Mouse (Mus musculus) intestine, embryonic 14.5 days (tissue): ENCODE measurements around the gene Rin3. TPM values are rescaled to one million over a fixed set of nuclear protein-coding genes. Genes with fewer than 3 reads are reported as not detected.

Experiments used
- ATAC-seq: fragments of 200-750 bp; cut with Nextera tagmentation; replicated peaks from 2 replicates; pipeline ENCODE4 v1.8.0; 2017; ENCODE audit warnings: low read depth, moderate number of reproducible peaks, moderate TSS enrichment, moderate library complexity; ENCODE audit not compliant: low FRiP score, low TSS enrichment
- DNase-seq: peaks from one replicate; pipeline ENCODE4 v3.0.0-alpha.2; 2018; ENCODE audit warnings: low spot score
- H3K27ac ChIP-seq: fragments of 300-500 bp; sonication (generic); 2 replicates; pipeline ENCODE4 v1.5.1; 2014; ENCODE audit warnings: low read depth, mild to moderate bottlenecking, control low read depth
- H3K27me3 ChIP-seq: fragments of 300-500 bp; sonication (generic); replicated peaks from 2 replicates; pipeline ENCODE4 v1.6.1; 2014; ENCODE audit warnings: low read length, control low read depth; ENCODE audit not compliant: control insufficient read depth, insufficient read depth
- H3K36me3 ChIP-seq: fragments of 300-500 bp; sonication (generic); 2 replicates; pipeline ENCODE4 v1.6.1; 2014; ENCODE audit warnings: low read length, control low read depth; ENCODE audit not compliant: control insufficient read depth, insufficient read depth
- H3K4me1 ChIP-seq: fragments of 300-500 bp; sonication (generic); replicated peaks from 2 replicates; pipeline ENCODE4 v1.6.1; 2014; ENCODE audit warnings: low read length, control low read depth, mixed read lengths; ENCODE audit not compliant: control insufficient read depth, insufficient read depth
- H3K4me2 ChIP-seq: fragments of 300-500 bp; sonication (generic); 2 replicates; pipeline ENCODE4 v1.6.1; 2014; ENCODE audit warnings: low read length
- H3K4me3 ChIP-seq: fragments of 300-500 bp; sonication (generic); 2 replicates; pipeline ENCODE4 v1.5.1; 2014; ENCODE audit warnings: low read depth, low read length, control low read depth, mixed read lengths
- H3K9ac ChIP-seq: fragments of 300-500 bp; sonication (generic); 2 replicates; pipeline ENCODE4 v1.6.1; 2014; ENCODE audit warnings: mild to moderate bottlenecking, low read length
- H3K9me3 ChIP-seq: fragments of 300-500 bp; sonication (generic); 2 replicates; pipeline ENCODE4 v1.6.1; 2016; ENCODE audit warnings: low read length, control low read depth; ENCODE audit not compliant: control insufficient read depth
- WGBS: fragments of 180-500 bp; shearing (Covaris S2); extraction: QIAGEN DNeasy Blood & Tissue Kit; methylation state at CpG from one replicate; pipeline ENCODE4 v1.1.7; 2014; 5-methylcytosine and 5-hydroxymethylcytosine counted together
- polyA plus RNA-seq: library from polyadenylated mRNA; unstranded; fragments of >200 nt; fragmentation: Nextera tagmentation; extraction: Ambion mirVana; gene quantifications from 2 replicates; pipeline ENCODE4 v1.2.1, GENCODE M21; 2014

Gene Rin3
- polyA plus RNA-seq, 1 experiment from 2014 or later, result 13.4 TPM

GRCm38 (mm10) chr12:102324156-102324885 lies 41.5 kb downstream of the Rin3 start:
- no peak for DNase-seq
- 53% methylated on average over 6 of the region's 6 CpGs for WGBS
- no peak overlapping the region for H3K4me3 ChIP-seq
- H3K27me3 ChIP-seq, result no peaks in the 10 kb centered on the region
- H3K9ac ChIP-seq, result no peak overlapping the region
- peaks cover 20% of the 10 kb centered on the region for H3K4me1 ChIP-seq
- H3K9me3 ChIP-seq, result no peaks in the 10 kb centered on the region
- H3K36me3 ChIP-seq, result peaks cover 11% of the 10 kb centered on the region
- ATAC-seq, result no peak
- H3K27ac ChIP-seq, result peak overlapping the region; percentile 73
- H3K4me2 ChIP-seq, result no peak overlapping the region

GRCm38 (mm10) chr12:102324886-102325220 lies 42.0 kb downstream of the Rin3 start:
- no peaks in the 10 kb centered on the region for H3K27me3 ChIP-seq
- H3K4me1 ChIP-seq, result peaks cover 18% of the 10 kb centered on the region
- peak overlapping the region; percentile 73; the same call in 1 of the 2 replicates for H3K27ac ChIP-seq
- peaks cover 11% of the 10 kb centered on the region for H3K36me3 ChIP-seq
- ATAC-seq, result no peak
- H3K4me3 ChIP-seq, result no peak overlapping the region
- no peak for DNase-seq
- H3K4me2 ChIP-seq, result no peak overlapping the region
- no peaks in the 10 kb centered on the region for H3K9me3 ChIP-seq
- H3K9ac ChIP-seq, result no peak overlapping the region
- 69% methylated on average over 2 of the region's 2 CpGs for WGBS

DNA sequence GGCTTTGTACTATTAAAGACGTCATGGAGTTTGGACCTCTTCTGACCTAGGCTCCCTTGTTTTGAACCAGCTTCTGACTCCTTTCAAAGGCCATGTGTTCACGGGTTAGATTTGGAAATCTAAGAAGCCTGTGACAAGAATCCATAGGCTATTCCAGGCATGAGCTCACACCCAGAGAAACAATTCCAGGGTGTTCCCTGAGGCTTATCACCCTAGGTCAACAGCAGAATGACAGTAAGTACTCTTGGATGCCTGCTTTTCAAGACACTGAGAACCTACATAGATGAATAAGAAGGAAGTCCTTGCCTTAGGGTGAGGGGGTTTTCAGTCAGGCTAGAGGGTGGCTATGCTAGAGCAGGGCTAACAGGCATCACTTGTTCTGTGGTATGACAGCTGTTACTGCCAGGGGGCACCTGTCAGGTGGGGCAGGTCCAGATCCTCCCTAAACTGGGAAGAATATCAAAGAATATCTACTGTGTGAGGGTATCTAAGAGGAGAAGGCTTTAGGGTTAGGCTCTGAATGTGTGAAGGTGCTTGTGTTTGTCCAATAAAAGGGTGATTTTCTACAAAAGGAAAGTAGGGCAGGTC lies 44.0 kb downstream of the Rin3 start:
- Histone ChIP-seq H3K4me1 (peaks cover 18% of the 10 kb centered on the region), H3K27ac (no peak overlapping the region), H3K9me3 (no peaks in the 10 kb centered on the region), H3K27me3 (no peaks in the 10 kb centered on the region), H3K36me3 (peaks cover 11% of the 10 kb centered on the region), H3K9ac (no peak overlapping the region), H3K4me3 (no peak overlapping the region), H3K4me2 (no peak overlapping the region)
- no peak for ATAC-seq
- no peak for DNase-seq
- WGBS, result 86% methylated on average over 2 of the region's 2 CpGs

GRCm38 (mm10) chr12:102327525-102327924 lies 44.7 kb downstream of the Rin3 start:
- Histone ChIP-seq H3K27ac (no peak overlapping the region), H3K9me3 (no peaks in the 10 kb centered on the region), H3K36me3 (peaks cover 11% of the 10 kb centered on the region), H3K27me3 (no peaks in the 10 kb centered on the region), H3K4me2 (no peak overlapping the region), H3K9ac (no peak overlapping the region), H3K4me3 (no peak overlapping the region), H3K4me1 (peaks cover 18% of the 10 kb centered on the region)
- WGBS, result 68% methylated on average over 4 of the region's 4 CpGs
- DNase-seq (no peak), ATAC-seq (no peak)

DNA sequence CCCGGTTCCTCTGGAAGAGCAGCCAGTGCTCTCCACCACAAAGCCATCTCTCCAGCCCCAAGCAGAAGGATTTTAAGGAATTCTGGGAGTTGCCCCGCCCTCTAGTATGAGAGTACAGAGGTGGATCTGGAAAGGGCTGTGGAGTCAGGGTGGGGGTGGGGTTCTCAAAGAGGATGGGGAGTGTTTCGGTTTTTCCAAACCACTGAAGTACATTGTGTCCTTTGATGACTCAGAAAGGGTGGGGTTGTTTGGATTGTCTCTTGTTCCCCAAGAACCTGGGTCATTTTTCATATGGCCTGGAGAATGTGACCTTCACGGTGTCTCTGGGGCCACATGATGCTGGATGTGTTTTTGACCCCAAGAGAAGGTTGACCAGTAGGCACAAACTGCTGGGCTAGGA lies 45.2 kb downstream of the Rin3 start:
- WGBS, result 87% methylated on average over 4 of the region's 4 CpGs
- H3K4me3 ChIP-seq, result no peak overlapping the region

DNA sequence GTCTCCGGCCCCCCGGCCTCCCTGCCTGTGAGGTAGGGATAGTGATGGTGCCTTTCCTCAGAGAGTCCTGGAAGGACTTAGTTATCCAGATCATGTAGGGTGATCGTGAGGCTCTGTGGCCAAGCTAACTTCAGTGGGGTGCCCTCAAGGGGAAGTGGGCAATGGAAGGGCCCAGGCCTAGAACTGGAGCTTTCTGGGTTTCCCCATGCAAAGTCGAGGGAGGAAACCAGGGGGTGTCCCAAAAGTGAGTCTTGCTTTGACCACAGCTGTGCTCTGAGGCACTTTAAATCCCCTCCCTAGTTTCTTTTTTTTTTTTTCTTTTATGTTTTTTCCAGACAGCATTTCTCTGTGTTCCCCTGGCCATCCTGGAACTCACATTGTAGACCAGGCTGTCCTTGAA lies 47.3 kb downstream of the Rin3 start:
- Histone ChIP-seq H3K9me3 (no peaks in the 10 kb centered on the region), H3K4me3 (no peak overlapping the region), H3K27ac (no peak overlapping the region), H3K36me3 (peaks cover 11% of the 10 kb centered on the region), H3K4me1 (no peaks in the 10 kb centered on the region), H3K27me3 (no peaks in the 10 kb centered on the region), H3K4me2 (no peak overlapping the region), H3K9ac (no peak overlapping the region)
- DNase-seq, result no peak
- no peak for ATAC-seq
- 94% methylated on average over 4 of the region's 4 CpGs for WGBS

More for the DNA sequence above, 45.2 kb downstream of the Rin3 start:
- Histone ChIP-seq H3K36me3 (peaks cover 11% of the 10 kb centered on the region), H3K9me3 (no peaks in the 10 kb centered on the region), H3K27me3 (no peaks in the 10 kb centered on the region), H3K27ac (no peak overlapping the region), H3K4me1 (peaks cover 18% of the 10 kb centered on the region), H3K4me2 (no peak overlapping the region), H3K9ac (no peak overlapping the region)
- ATAC-seq (no peak), DNase-seq (no peak)

- H3K27me3 ChIP-seq, result no peaks in the 10 kb centered on the region
- H3K4me2 ChIP-seq, result no peak overlapping the region
- H3K9ac ChIP-seq, result no peak overlapping the region
- ATAC-seq (no peak), DNase-seq (no peak)
- peaks cover 12% of the 10 kb centered on the region for H3K36me3 ChIP-seq
- no peak overlapping the region for H3K4me3 ChIP-seq
- H3K4me1 ChIP-seq, result no peaks in the 10 kb centered on the region
- H3K27ac ChIP-seq, result no peak overlapping the region
- no peaks in the 10 kb centered on the region for H3K9me3 ChIP-seq
Measured at GRCm38 (mm10) chr12:102330731-102331130, 47.9 kb downstream of the Rin3 start.

GRCm38 (mm10) chr12:102333101-102333500 lies 50.3 kb downstream of the Rin3 start:
- DNase-seq, result no peak
- Histone ChIP-seq H3K4me1 (no peaks in the 10 kb centered on the region), H3K4me2 (no peak overlapping the region), H3K27me3 (no peaks in the 10 kb centered on the region), H3K4me3 (no peak overlapping the region), H3K27ac (no peak overlapping the region), H3K9ac (no peak overlapping the region), H3K36me3 (peaks cover 3% of the 10 kb centered on the region; the same call in 1 of the 2 replicates), H3K9me3 (no peaks in the 10 kb centered on the region)
- WGBS, result 90% methylated on average over 2 of the region's 2 CpGs
- no peak for ATAC-seq

GRCm38 (mm10) chr12:102339085-102339484 lies 56.2 kb downstream of the Rin3 start:
- Histone ChIP-seq H3K4me3 (no peak overlapping the region), H3K4me2 (no peak overlapping the region), H3K4me1 (0 out of 2 replicates have a peak, but pooled peaks cover 2% of the 10 kb centered on the region), H3K27ac (no peak overlapping the region), H3K36me3 (0 out of 2 replicates have a peak, but pooled peaks cover 3% of the 10 kb centered on the region), H3K27me3 (no peaks in the 10 kb centered on the region), H3K9me3 (no peaks in the 10 kb centered on the region), H3K9ac (no peak overlapping the region)
- WGBS, result 60% methylated on average over 2 of the region's 2 CpGs
- DNase-seq (no peak), ATAC-seq (no peak)
